Mouse (Mus musculus) thymus, adult 18-20 months (tissue): ENCODE measurements around the gene Pus3.
"Not testable (repeated sequence)": the region's sequence is repeated elsewhere in the genome, so short reads cannot be mapped to it uniquely, and the experiment has no call there.

ENCODE experiments used
- DNase-seq, 2 experiments: peaks; one replicate each; pipeline ENCODE4 v3.0.0; 2022; ENCODE audit warnings: mixed read lengths in 2 of 2

Pus3 gene

DNA sequence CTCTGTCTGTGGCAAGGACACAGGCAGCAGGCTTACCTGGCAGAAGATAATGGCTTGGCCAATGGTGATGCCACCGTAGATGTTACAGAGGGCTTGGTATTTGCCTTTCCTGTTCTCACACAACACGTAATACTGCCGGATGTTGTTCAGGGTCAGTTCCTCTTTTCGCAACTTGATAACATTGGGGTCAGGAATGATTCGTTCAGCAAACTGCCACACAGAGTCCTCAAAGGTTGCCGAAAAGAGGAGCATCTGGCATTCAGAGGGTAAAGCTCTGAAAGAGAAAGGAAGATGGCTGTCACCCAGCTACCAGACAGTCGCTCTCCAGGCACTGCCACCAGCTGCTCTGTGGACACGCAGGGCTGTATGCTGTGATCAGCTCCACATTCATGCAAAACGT, 11.7 kb upstream of the Pus3 start:
- no peak for DNase-seq

DNA sequence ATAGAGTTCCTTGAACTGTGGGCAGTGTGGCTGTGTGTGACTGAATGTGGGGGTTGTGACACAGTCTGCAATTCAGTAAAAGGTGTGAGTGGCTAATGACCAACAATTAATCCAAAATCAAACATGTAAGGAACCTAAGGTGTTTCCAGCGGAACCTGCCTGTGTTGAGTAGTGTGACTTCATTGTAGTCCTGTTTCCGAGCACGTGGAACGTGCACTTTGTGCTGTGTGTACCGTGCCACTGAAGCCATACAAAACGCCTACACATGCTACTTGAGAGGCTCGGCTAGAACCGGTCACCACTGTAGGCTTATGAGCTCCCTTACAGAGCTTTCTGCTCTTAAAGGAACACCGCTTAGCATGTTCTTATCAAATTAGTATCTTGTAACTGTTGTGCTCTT, 9.9 kb upstream of the Pus3 start:
- DNase-seq, result no peak

DNA sequence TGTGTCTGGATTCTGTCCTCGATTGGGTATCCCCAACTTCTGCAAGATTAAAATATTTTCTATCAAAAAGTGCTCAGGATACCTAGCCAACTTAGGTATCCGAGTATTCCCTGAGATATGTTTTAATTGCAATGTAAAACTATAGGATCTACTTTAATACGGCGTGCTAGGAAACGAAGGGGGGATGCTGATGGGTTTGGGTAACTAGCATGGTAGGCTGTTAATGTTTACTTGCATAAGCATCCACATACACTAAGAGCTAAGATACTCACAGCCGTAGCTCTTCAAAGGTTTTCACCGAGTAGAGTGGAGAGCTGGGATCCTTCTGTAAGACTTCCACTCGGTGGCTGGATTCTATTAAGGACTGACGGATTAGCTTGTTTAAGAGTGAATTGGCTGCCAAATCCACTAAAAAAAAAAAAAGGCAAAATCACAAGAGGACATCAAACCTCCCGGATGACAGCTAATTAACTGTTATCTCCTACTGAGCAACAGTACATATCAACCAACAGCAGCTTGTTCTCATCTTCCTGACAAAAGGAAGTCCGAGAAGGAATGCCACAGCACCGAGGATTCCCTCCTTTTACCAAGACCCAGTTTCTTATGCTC, 1.8 kb upstream of the Pus3 start:
- no peak for DNase-seq

DNA sequence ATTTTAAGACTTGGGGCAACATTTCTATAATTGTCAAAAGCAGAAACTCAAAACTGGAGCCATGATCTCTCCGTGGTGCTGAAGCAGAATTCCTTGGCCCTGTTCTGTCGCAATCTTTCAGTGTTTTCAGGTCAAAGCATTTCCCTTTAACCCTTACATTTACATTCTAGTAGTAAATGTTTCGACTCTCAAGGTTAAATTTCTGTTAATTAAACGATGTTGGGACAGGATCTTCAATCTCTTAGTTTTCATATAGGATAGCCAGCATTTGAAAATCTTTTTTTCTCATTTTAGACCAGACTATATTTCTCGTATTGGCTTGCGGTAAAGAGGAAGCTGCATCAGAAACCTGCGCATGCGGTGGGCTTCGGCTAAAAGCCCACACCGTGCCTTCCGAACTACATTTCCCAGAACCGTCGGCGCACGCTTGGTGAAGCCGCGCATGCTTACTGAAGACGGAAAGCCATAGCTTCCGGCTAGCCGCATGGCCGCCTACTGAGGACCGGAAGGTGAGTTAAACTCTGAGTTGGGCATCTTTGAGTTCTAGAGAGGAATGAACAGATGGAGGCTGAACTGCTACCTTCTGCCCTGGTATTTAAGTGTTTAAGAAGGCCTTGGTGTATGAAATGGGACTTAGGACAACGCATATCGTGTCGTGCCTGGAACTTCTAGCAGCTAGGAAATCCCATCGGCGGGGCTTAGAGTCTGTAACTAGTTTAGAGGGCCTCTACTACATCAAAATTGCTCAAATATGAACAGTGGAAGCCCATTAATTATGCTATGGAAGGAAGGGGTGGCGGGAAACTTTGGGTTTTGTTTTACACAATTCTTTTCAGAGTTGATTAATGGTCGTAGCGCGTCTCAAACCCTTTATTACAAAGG, 855 bp downstream of the Pus3 start:
- DNase-seq, result peak; percentile 72 to 80

DNA sequence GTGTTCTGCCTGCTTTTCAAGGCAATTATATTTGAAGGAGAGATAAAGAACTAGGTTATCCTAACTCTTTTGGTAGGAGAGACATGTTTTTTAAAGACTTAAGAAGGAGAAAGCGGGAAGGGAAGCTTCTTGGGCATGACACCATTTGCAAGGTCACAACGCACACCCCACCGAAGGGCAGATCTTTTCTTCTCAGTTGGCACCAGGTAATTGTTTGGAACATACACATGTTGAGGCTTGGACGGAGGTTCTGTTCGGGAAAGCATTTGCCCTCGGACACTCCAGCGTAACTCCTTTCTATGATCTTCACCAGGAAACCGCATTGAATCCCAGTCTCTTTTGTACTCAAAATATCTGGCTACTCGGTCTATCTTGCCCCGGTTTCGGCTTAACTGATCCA, 2.7 kb downstream of the Pus3 start:
- DNase-seq, result no peak

DNA sequence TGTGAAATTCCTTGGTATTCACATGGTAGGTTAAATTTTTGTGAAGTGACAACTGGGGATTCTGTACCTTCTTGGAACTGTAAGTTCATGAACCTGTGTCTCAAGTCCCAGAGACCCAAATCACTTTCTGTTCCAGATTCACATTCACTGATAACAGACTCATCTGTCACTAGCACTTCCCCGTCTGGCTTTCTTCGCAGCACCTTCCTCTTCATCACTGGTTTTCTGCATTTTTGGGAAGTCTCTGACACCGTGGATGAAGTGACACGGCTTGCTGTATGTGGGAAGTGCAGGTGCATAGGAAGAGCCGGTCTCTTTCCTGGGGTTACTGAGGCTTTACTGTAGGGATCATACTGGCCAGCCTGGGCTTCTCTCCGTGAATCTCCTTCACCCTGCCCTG, 3.2 kb downstream of the Pus3 start:
- no peak for DNase-seq

DNA sequence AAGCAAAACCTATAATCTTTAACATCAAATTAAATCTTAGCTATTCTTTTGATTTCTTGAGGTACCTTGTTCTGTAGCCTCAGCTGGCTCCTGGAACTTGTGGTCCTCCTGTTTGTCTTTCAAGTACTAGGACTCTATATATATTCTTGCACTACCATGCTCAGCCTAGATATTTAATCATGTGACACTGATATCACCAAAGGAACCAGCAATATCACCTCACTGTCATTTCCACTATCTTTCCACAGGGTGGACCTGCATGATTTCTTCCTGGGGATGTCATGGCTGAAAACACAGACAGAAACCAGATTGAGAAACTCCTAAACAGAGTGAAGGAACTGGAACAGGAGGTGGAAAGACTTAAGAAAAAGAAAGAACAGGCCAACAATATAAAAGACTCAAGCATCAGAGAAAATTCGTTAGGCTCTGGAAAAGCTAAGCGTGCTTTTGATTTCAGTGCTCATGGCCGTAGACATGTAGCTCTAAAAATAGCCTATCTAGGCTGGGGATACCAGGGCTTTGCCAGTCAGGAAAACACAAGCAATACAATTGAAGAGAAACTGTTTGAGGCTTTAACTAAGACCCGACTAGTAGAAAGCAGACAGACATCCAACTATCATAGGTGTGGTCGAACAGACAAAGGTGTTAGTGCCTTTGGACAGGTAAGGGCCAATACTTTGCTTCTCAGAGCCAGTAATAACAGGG, 6.3 kb downstream of the Pus3 start:
- DNase-seq, result no peak

DNA sequence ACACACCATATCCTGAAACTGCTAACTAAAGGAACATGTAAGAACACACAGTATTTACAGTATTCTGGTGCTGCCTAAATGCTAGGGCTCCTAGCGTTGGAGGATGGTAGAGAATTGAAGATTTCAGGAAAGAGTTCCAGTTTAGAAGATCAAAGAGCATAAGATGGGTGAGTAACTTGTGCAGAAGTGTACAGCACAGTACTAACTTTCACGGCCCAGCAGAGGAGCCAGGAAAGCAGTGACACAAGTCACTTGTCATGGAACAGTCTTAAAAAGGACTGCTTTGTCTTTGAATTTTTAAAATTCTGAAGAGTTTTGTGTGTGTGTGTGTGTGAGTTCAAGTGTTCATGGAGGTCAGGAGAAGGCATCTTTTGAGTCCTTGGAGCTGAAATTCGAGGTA, 9.6 kb downstream of the Pus3 start:
- no peak for DNase-seq

DNA sequence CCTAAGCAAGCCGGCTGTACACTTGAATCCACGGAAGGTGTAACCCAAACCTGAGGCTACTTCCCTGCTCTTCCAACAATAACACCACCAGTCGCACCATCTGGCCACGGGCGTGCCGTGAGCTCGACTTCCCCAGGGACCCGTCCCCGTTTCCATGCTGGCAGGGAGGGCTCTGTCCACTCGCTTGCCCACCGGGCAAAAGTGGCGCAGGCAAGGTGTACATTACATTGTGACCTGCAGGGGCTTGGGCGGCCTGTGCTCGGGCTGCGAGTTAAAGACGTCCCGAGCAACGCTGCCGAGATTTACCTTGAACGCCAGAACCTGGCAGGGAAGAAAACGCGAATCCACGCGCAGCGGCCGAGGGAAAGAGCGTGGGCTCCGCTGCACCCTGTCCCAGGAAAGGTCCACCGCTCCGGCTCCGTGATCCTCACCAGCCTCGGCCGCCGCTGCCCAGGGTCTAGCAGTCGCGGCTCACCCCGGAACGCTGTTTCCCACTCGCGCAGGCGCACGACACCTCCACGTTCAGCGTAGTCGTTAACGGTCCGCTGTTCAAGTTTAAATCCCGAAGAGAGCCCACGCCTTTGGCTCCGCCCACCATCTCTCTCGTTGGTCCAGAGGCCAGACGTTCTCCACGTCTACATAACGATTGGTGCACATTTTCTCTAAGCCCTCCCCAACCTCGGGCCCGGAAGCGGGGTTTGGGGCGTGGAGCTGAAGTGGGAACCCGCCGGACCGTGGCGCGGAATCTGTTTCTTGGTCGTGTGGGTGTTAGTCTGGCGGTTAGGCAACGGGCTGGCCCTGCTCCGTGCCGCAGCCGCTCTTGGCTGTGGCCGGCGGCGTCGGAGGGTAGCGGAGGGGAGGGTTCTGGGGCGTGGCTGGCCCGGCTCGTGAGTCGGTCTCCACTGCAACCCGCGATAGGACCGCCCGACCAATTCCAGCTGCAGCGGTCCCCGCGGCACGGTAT, 11.5 kb downstream of the Pus3 start, which contains the start of the genes Pate2 and Hyls1:
Pate2 (plus strand) TSS at position 714 of the 964 bp plus-strand sequence.
Hyls1 (minus strand) TSS at position 828 of the 964 bp plus-strand sequence.
- DNase-seq, result peak; percentile 91 to 96

DNA sequence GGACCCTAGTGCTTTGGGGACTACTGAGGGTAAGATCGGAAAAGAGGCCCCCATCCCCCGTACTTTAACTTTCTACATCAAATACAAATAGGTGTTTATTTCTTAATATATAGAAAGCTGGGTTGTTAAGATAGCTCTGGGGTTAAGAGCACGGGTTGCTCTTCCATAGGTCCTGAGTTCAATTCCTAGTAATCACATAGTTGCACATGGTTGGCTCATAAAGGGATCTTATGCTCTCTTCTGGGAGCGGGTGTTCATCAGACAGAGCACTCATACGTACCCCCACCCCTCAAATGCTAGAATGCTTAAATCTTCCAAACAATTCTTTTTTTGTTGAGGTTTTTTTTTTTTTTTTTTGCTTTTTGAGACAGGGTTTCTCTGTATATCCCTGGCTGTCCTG, 12.3 kb downstream of the Pus3 start:
- no peak for DNase-seq

DNA sequence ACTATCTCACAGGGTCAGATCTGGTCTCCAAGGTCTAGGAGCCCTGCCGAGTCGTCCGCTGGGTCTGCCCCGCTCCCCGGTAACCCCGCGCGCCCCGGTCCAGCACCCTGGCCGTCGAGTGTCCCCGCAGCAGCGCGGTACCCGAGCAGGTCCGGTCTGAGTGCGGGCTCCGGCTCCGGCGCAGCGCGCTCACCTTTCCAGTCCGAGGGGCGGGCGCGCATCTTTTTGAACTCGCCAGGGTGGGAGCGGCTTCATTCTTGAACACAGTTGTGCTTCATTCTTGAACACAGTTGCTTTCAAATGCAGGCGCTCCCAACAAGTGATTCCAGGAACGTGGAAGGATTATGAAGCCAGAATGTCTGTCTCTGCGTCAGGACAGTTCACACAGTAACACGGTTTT, 16.0 kb downstream of the Pus3 start:
- DNase-seq, result no peak

DNA sequence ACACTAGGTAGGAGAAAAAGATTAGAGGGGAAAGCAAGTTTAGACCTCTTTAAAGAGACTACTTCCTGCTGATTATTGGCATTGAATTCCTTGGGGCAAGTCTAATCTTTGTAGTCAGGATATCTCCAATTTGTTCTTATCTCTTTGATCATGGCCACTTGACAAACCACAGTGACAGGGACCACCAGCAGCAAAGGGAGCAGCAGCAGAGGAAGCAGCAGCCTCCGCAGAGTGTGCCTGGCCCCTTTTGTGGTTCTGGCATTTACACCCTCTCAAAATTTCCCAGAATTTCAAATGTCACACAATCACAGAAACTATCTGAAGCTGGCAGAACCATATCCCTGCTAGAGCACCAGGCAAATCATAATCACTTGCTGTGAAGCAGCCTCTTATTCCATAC, 29.3 kb downstream of the Pus3 start:
- DNase-seq, result no peak

DNA sequence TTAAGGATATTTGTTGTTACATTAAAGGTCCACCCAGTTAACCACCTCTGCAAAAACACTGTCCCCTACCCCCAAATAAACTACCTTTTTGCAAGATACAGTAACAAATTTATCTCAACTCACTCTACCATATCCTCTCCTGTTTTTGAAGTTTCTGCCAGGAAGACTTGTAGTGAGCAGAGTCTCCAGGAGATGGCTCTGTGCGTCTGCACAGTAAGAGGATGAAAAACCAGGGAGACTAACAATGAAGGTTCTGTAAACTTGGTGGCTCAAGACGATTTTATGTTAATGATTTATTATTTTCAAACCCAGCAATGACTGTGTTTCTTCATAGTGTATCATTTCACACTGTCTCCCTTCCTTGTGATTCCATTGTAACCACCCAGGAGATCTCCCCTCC, 34.5 kb downstream of the Pus3 start:
- DNase-seq, result no peak

DNA sequence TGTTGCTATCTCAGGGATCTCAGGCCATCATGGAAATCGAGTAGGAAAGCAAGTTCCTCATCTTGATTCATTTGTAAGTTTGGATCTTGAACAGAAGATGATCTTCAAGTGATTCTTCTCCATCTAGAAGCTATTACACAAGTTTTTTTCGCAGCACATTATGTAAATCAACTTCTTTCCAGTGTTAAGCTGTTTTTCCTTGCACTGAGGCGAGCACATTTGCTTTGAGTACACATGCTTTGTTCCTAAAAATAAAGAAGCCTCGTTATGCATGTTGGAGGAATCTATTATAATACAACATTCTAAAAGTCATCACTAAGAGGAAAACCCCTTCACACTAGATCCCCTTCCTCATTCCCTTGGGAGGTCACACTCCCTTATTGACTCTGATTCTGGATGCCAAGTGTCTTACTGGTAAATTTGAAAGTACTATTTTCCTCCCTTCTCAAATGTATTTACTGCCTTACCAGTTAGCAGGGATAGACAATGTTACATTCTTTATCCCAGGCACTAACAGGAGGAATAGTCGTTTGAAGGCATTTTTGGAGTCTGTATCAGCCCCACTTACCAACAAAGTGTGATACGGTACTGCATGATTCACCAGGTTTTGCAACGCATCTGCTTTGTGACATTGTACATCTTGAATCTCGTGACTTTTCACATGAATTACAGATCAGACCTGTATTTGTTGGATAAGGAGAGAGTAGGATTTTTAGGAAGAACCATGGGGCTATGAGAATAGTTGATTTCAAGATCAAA, 49.4 kb downstream of the Pus3 start:
- no peak for DNase-seq

DNA sequence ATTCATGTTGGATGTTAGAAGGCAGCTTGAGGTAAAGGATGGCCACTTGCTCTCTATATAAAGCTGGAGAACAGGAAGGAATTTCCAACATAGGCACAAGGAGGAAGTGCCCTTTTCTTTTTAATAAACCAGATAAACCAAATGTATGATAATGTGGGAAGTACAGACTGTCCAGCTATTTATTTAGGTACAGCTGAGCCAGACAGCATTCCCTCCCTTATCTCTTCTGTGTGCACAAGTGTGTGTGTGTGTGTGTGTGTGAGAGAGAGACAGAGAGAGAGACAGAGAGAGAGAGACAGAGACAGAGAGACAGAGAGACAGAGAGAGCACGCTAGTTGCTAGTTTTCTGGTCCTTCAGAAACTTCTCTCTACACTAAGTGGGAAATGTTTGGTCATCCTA, 53.4 kb downstream of the Pus3 start, which contains the start of gene Pate4:
Pate4 (minus strand) TSS at position 101 of the 400 bp plus-strand sequence.
- no peak for DNase-seq

DNA sequence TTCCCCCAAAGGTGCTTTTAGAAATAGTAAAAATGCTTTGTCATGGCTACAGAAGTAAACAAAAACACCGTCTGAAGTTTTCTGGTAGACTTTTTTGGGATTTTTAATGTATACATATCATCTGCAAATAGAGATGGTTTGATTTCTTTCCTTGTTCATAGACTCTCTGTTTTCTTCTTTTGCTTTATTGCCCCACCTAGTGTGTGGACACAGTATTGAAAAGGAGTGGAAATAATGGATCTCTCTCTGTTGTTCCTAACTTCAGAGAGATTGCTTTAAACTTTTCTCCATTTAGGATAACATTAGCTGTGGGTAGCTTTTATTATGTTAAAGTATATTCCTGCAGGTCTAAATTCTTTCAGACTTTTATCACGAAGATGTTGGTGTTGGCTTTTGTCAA, 55.6 kb downstream of the Pus3 start:
- DNase-seq, result no peak

DNA sequence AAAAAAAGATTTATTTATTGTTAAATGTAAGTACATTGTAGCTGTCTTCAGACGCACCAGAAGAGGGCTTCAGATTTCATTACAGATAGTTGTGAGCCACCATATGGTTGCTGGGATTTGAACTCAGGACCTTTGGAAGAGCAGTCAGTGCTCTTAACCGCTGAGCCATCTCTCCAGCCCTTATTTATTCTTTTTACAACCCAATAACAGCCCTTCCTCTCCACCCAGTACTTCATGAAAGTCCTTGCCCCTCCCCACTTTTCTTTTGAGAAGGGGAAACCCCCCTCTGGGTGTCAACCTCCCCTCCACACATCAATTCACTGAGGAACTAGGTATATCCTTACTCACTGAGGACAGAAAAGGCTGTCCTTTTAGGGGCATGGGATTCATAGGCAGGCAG, 58.4 kb downstream of the Pus3 start:
- DNase-seq, result not testable (repeated sequence)
